Mouse (Mus musculus) kidney, adult 11 months (tissue): ENCODE measurements around the gene Ivd.

Experiments used
- DNase-seq: peaks from one replicate; pipeline ENCODE4 v3.0.0; 2022

Ivd gene

DNA sequence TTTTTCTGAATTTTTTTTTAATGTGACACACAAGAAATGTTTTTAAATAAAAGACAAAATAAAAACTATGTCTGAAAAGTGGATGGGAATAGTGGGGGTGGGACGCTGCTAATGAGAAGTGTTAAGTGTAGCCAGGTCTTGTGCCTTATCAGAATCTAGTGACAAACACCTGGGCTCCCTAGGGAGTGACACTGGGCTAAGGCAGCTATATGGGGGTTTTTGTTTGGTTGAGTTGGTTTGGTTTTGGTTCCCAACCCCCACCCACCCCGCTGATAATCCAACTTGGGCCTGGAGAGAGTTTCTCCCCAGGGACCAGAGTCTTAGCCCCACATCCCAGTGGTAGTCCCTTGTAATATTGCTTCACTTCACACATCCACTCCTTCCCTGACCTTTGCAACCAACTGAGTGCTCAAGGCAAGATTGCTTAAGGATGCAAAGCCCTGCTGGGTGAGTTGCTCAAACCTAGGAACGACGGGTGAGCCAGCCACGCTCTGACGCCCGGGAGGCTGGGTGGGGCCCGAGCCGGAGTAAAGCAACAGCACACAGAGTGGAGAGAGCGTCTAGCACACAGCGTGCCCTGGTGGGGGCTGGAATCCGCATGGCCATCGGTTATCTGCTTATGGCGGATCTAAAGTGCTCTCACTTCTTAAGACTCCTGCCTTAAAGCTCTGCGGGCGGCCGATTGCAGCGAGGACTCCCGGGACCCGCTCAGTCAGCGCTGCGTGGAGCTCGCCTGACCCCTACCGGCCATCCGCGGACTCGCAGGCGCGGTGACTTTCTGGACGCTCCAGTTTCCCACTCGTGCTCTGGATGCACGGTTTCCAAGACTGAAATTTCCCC lies 21.3 kb downstream of the Ivd start:
- peak; percentile 72 for DNase-seq

DNA sequence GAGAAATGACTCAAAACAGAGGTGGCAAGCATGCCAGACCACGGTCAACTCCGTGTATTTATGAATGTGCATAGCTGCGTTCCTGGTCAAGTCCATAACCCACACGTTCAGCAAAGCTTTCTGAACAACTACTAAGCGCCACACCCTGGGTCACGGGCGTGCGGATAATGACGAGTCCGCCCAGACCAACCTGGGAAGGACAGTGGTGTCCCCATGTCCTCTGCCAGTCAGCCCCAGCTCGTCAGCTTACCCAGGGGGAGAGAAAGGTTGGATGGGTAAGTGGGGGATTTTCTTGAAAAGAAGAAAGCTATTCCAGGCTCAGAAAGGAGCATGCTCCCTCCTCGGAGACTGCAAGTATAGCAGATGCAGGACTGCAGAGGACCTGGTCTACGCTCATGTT lies 25.7 kb downstream of the Ivd start:
- DNase-seq, result no peak

DNA sequence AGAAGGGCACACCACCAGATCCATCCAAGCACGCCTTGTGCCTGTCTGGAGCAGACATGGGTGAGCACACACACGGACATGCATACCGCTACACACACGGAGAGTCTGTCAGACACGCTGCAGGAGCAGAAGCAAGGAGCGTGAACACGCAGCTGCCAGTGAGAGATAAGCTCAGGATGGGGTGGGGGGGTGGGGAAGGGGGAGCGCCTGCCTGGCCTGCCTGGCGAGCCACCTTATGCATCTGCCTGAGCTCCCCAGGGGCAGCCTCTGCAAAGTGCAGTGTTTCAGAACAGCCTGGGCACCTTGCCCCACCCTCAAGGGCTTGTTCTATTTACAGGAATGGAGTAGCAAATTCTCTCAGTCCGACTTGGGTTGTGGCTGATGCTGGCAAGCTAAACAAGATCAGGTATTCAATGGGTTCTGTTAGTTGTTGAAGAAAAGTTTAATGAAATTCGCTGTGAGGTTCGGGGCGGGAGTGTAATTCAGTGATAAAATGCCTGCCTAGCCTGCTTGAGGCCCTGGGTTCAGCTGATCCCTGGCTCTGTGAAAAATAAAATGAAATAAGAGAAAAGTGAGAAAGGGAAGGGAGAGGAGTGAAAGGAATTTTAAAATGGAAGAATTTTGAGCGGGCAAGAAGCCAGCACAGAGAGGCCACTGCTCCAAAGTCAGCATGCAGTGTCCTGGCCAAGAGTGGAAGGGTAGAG lies 26.2 kb downstream of the Ivd start:
- DNase-seq, result no peak

DNA sequence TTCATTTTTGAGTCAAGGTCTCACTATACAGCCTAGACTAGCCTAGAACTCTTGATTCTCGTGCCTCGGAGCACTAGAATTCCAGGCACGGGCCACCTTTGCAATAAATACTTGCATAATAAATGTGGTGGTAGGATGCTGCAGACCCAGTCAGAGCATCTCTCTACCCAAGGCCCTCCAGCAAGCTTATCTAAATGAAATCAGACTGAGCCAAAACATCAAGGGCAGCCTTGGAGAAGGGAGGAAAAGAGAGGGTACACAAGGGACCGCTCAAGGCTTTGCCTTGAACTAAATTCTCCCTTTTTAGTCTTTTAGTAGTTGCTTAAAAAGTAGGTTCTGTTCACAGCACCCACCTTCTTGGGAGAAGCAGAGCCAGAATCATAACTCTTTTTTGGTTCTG lies 29.4 kb downstream of the Ivd start:
- DNase-seq, result no peak

DNA sequence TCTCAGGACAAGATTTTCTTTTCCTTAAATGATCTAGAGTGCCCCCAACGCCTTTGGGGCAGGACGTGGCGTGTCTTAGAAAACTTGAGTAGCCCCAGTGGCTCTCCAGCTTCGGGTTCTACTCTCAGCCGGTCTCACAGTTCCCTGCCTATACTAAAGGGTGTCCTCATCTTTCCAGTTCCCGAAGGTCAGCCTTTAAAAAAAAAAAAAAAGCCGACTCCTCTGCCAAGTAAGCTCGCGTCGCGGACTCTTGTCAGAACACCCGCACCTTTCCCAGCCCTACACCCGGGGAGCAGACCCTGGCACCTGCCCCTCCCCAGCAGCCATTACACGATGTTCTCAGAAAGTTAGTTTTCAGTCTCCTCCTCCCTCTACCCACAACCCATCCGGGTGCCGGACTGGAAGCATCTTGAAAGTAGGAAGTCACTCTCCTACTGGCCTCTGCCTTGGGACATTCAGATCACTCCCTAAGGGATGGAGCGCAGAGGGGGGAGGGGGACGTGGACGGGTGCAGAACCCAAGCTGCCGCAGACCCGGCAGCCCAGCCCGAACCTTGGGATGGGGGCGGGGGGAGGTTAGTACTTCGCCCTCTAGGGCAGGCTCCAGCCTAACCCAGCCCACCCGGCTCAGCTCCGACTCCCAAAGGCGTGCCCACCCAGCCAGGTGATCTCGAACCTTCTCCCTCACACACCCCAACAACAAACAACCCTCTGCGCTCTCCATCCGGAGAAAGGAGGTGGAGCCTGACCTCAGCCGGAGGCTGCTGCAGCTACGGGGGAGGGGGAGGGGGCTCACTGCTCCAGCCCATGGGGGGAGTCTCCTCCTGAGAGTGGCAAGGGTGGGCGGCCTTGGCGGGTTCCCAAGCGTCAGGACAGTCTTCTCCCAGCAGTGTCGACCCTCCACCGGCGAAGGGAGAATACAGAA lies 34.5 kb downstream of the Ivd start:
- DNase-seq, result no peak

DNA sequence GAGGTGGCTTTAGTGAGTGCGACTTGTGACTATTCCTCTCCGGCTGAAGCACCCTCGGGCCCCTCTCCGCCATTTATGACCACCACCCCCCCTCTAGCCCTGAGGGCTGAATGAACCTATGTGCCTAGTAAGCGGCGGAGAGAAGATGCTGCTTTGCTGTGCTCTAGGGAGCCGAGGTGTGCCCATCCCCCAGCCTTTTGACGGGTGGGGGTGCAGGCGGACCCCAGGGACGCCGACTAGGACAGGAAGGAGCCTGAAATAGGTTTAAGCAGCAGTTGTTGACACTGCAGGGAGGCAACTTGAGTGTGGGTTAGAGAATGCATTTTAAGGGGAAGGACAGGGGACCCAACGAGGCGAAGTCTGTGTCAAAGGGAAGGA lies 35.1 kb downstream of the Ivd start:
- no peak for DNase-seq

DNA sequence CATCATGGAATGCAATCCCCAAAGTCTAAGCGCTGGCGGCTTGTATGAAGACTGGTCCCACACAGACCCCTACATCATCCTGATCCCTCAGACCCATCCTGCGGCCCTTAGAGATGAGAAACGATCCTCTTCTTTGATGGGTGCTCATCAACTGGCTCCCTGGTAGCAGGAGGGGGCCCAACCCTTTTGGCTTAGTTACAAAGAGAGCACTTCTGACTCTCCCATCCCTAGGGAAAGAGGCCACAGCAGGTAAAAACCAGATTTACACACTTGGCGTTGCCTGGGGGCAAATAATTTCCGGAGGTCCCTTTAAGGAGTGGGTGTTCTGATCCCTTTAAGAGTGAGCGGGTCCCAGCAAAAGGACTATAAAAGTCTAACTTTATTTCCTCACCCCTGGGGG lies 35.6 kb downstream of the Ivd start:
- no peak for DNase-seq

DNA sequence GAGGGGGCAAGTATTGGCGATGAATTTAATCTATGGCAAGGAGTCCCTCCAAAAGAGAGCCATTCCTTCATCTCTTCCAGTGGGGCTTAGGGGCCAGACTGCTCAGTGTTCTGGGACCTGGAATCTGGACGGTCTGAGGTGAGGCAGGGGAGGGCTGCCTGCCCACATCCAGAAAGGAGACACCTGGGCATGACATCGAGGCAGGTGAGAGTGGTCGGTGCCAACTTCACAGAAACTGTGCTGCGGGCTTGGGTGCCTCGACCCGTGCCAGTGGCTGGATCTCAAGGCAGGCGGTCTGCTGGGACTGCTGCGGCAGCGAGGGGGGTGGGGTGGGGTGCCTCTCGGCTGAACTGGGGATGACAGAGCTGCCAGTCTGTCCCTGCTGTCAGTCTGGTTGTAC lies 36.1 kb downstream of the Ivd start:
- no peak for DNase-seq

DNA sequence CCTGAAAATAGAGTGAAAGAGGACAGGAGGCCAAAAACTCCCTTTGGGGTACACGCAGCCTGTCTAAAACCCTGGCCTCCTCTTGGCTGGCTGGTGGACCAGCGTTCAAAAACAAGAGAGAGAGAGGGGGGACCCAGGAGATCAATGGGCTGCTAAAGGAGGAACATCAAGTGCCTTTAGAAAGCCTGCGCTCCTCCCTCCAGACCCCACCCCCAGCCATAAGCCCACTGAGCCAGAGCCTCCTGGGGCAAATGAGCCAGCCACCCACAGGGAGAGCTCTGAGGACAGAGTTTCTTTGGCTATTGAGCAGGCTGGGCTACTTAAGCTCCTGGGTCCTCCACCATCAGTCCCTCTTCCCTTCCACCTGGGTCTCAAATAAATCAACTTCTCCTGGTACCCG lies 37.0 kb downstream of the Ivd start:
- DNase-seq, result no peak

DNA sequence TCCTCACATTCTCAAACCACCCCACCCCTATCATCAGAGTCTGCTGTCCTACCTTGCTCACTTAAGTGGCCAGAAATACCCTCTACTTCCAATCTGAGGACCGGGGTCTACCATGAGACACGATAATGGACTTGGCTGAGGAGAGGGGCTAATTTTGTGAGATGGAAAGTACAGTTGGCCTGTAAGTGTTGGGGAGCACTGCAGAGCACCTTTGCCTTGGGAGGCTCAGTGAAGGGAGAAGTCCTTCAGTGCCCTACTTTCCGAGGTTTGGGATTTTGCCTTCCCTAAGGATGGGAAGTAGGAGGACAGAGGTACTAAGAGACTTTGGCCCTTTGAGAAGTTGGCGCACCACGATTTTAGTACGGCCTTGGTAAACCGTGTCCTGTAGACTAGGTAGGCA lies 37.6 kb downstream of the Ivd start:
- no peak for DNase-seq

DNA sequence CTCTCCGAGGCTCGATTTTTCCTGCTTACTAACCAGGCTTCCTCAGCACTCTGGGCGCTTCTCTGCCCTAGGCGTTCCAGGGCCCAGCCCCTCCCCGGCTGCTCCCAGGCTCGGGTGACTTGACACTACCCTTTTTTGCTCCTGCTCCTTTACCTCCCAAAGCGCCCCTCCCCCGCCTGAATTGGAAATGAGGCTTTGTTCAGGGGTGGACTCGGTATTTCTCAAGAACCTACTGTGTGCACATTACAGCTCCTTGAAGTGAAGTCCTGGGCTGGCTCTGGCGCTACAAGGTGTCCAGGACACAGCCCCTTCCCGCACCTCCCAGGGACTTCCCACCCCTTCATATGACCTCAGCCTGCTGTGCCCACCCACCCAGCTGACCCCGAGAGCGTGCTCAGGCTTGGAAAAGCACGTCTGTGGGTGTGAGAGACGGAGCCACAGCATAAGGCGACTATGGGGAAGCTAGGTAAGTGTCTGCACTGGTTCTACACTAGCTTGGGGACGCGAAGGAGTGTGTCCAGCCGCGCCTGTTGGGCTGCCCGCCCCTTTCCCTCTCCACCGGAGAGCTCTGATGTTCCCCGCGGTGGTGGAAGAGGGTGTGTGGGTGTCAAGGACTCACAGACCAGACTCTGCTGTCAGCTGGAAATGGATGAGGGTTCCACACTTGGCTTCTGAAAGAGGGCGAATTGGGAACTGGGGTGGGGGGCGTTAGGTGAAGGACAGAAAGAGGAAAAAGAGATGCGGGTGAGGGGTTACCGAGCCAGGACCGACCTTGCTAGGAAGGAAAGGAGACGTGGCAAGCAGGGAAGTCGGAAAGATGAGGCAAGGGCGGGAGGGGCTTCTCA lies 38.4 kb downstream of the Ivd start, which contains the start of gene Bahd1:
TSS of gene Bahd1 (plus strand) at position 397 of the 845 bp plus-strand sequence.
- DNase-seq, result no peak

DNA sequence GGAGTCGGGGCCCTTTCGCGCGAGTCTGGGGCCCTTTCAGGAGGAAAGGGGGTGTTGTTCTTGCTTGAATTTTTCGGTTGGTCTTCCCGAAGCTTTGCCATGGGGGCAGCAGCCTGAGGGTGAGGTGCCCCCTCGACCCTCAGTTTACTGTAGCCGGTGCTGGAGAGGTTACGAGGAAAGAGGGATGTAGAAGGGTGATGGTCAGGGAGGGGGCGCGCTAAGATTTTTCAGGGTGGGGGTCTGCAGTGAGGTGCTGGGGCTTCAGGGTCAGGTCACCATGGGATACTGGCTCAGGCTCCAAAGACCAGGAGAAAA lies 39.0 kb downstream of the Ivd start:
- DNase-seq, result no peak

DNA sequence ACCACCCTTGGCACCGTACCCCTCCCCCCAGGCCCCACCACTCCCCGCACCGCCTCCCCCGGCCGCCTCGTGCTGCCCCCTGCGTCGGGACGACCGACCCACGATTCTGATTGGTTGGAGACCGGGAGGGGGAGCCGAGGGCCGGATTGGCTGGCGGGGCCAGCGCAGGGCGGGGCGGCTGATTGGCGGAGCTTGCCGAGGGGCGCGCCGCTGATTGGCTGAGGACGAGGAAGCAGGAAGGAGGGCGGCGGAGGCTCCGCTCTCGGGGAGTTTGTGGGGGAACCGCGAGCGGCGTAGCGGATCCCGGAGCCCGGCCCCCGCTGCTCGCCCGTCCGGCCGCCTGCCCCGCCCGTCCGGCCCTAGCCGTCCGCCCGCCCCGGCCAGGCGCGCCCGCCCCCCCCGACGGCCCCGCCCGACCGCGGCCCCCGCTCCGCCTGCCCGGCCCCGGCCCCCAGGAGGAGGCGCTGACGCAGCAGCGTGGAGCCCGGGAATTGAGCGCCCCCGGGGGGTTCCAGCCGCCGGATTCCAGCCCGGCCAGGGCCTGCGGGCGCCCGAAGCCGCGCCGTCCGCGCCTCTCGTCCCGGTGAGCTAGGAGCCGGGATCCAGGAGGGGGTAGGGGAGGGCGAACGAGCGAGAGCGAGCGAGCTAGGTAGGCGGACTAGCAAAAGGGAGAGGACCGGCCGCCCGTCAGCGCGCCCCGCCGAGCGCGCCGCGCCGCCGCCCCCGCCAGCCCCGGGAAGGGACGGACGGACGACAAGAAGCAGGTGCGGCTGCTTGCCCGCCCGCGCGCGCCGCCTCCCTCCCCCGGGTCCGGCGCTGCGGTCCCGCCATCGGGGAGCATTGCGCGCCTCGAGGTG lies 39.6 kb downstream of the Ivd start:
- peak; percentile 97 for DNase-seq

DNA sequence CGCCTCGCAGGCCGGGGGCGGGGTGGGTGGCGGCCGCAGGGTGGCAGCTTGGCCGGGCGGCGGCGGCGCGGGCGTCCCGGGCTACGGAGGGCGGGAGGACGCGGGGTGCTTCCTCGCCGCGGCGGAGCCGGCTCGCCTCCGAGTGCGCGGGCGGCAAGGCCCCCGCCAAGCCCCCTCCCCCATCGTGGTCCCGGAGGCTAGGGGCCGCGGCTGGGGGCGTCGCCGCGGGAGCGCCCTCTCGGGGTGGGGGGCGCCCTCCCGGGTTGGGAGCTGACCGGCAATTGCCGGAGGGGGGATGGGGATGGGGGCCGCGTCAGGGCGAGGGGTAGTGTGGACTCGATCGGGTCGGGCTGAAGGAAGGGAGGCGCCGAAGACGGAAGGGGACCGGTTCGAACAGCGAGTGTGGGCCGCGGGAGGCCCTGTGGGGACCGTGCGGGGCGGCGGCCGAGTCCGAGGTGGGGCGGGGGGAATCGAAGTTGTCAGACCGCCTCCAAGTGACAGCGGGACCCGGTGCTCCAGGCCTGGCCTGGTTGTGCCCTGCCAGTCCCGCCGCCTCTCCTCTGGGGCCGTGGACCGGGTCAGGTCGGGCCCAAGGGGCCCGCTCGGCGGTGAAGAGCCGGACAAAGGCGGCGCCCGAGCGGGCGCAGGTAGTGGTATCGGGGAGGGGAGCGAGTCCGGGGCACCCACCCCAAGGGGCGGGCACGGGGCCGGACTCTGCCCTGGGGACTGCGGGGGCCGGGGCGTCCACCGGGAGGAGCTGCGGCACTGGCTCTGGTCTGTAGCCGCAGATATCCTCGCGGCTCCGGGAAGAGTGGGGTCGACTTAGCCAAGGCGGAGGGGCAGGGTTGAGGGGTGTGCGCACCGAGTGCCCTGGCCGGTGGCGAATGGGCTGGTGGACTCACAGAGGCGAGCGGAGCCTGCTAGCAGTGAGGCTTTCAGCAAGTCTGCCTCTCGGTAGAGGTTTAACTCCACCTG lies 40.6 kb downstream of the Ivd start:
- DNase-seq, result peak; percentile 78

DNA sequence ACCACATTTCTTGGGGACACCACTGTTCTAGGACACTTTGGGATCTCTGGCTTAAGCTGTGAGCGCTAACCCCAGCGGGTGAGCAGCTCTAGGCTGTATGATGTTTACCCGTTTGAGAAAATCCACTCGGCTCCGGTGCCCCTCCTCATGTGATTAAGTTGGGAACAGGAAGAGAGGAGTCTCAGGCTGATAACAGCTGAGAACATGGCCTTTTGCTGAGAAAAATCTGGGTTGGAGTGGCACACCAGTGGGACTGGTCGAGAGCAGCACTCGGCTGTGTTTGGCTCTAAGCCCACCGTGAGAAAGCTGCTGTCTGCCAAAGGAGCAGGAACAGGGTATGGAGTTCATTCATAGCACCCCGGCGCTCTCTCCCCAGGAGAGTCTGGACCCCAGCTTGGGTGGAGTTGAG lies 41.6 kb downstream of the Ivd start:
- DNase-seq, result no peak

DNA sequence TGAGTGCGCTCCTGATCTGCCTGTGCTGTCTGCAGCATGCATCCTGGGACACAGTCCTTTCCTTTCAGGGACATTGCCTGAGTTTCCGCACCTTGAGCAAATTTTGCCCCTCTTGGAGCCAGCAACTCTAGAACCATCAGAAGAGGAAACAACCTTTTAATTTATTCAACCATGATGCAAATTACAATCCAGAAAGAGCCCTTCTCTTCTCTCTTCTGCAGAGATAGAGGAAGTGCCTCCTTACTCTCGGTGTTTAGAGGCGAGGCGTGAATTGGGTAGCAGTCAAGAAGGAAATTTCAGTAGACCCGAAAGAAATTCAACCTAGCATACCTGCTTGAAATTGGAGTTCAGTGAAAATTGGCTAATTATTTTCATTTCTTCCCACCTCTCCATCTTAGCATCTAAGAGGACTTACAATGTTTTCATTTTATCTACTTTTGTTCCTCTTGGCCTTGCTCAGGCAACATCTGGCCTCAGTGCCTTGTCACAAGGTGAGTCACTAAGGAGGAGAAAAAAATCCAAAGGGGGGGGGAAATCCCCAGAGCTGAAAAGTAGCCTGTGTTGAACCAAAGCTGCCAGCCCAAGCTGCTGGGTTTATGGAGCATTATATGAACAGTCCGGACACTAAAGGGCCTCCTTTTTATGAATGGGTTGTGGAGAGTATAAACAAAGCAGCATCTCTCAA lies 43.8 kb downstream of the Ivd start:
- DNase-seq, result no peak

DNA sequence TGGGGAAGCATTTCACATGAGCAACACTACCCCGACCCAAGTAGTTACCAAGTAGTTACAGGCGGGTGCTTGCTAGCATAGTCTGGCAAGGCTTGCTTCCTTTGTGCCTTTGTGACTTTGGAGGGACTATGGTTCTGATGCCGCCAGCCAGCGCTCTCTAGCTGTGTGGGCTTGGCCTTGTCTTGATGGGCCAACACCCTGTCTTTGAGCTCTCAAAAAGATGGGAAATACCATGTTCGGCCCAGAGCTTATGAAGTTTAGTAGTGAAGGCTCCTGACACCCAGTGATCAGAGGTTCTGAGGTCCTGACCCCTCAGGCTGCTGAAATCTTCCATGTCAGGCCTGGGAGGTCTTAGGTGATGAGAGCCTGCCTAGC lies 44.4 kb downstream of the Ivd start:
- DNase-seq, result no peak

DNA sequence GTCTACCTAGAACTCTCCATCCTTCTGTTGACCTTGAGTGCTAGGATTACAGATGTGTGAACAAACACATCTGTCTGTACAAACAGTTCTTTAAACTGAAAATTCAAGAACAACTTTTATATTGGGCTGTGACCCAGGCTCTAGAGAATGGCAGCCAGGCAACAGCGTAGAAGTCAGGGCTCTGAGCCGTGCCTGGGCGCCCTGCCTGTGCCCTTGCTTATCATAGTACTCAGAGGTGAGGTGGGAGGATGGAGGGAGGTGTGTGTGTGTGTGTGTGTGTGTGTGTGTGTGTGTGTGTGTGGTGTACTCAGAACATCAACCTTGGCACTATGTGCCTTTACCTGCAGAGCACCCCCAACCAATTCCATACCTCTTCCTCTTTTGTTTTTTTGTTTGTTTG lies 46.0 kb downstream of the Ivd start:
- DNase-seq, result no peak

DNA sequence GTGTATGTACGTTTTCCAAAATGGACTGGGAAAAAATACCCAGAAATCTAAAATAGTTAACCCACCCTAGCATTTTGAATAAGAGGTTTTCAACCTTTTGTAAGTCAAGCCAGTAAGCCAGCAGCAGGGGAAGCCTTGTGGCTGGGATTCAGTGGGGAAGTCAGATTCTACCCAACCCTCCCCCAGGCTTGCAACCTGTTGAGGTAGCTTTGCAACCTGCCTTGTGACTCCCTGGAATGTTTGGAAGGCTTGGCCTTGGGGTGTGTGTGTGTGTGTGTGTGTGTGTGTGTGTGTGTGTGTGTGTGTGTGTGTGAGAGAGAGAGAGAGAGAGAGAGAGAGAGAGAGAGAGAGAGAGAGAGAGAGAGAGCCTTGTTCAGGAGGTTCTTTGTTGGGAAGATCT lies 47.4 kb downstream of the Ivd start:
- no peak for DNase-seq
